In genomic region chr4:119539836-119540532, GRCm38 (mm10) we compare ENCODE assay signal across 8 mouse cellular contexts. TPM values are rescaled to one million over a fixed set of nuclear protein-coding genes. Genes with fewer than 3 reads are reported as not detected.
DNase-seq lines count a peak whose midpoint lies in the region; ATAC-seq lines count a peak whose summit lies in the region.

No protein-coding gene starts in this region.

- under 1% methylated on average over 66 of the region's 76 CpGs for WGBS in embryonic facial prominence, embryonic 13.5 days
- WGBS in heart, embryonic 10.5 days, result under 1% methylated on average over 74 of the region's 76 CpGs
- WGBS in kidney, embryonic 14.5 days, result 0% methylated on average over 42 of the region's 76 CpGs
- WGBS in lung, embryonic 15.5 days, result under 1% methylated on average over 61 of the region's 76 CpGs
- WGBS in neural tube, embryonic 15.5 days, result under 1% methylated on average over 65 of the region's 76 CpGs

- H3K9me3 ChIP-seq in embryonic facial prominence, embryonic 13.5 days, result no peaks in the 10 kb centered on the region
- no peaks in the 10 kb centered on the region for H3K9me3 ChIP-seq in heart, embryonic 10.5 days
- no peaks in the 10 kb centered on the region for H3K9me3 ChIP-seq in kidney, embryonic 14.5 days (ENCODE audit: control insufficient read depth, low read length)
- no peaks in the 10 kb centered on the region for H3K9me3 ChIP-seq in lung, embryonic 15.5 days
- no peaks in the 10 kb centered on the region for H3K9me3 ChIP-seq in neural tube, embryonic 15.5 days (replicated peaks)

- peak; percentile 66 for DNase-seq in adrenal gland, adult 2 months
- DNase-seq in heart, embryonic 10.5 days (ENCODE audit: low spot score), result peak; percentile 78
- DNase-seq in thymus, postnatal 0 days (ENCODE audit: low spot score), result peak; percentile 52

- peak overlapping the region; percentile 97 for H3K27ac ChIP-seq in embryonic facial prominence, embryonic 13.5 days
- H3K27ac ChIP-seq in heart, embryonic 10.5 days, result peak overlapping the region; percentile 99
- H3K27ac ChIP-seq in kidney, embryonic 14.5 days (ENCODE audit: low read depth, low read length), result peak overlapping the region; percentile 97
- H3K27ac ChIP-seq in lung, embryonic 15.5 days, result peak overlapping the region; percentile 97
- H3K27ac ChIP-seq in neural tube, embryonic 15.5 days (replicated peaks), result peak overlapping the region; percentile 99

- H3K27me3 ChIP-seq in embryonic facial prominence, embryonic 13.5 days, result no peaks in the 10 kb centered on the region
- H3K27me3 ChIP-seq in heart, embryonic 10.5 days (ENCODE audit: insufficient read depth, poor library complexity, severe bottlenecking), result no peaks in the 10 kb centered on the region
- H3K27me3 ChIP-seq in kidney, embryonic 14.5 days (ENCODE audit: control insufficient read depth, insufficient read depth, low read length), result no peaks in the 10 kb centered on the region
- no peaks in the 10 kb centered on the region for H3K27me3 ChIP-seq in lung, embryonic 15.5 days
- no peaks in the 10 kb centered on the region for H3K27me3 ChIP-seq in neural tube, embryonic 15.5 days (replicated peaks)

- peak overlapping the region; percentile 76 for H3K4me2 ChIP-seq in embryonic facial prominence, embryonic 13.5 days
- peak overlapping the region; percentile 55 for H3K4me2 ChIP-seq in kidney, embryonic 14.5 days (replicated peaks; ENCODE audit: low read depth, low read length)
- peak overlapping the region; percentile 76 for H3K4me2 ChIP-seq in lung, embryonic 15.5 days
- H3K4me2 ChIP-seq in neural tube, embryonic 15.5 days, result peak overlapping the region; percentile 71

- ATAC-seq in CD4-positive, CD25-positive, alpha-beta regulatory T cell, adult 4 months, result peak; percentile 71
- peak; percentile 81 for ATAC-seq in embryonic facial prominence, embryonic 13.5 days (ENCODE audit: insufficient number of reproducible peaks, insufficient read depth, low FRiP score, low TSS enrichment, low read depth)
- peak; percentile 86 for ATAC-seq in kidney, embryonic 14.5 days (ENCODE audit: low FRiP score, low TSS enrichment)
- peak; percentile 86 for ATAC-seq in lung, embryonic 15.5 days (ENCODE audit: borderline replicate concordance, extremely low read depth, low FRiP score, low TSS enrichment)
- peak; percentile 78 for ATAC-seq in neural tube, embryonic 15.5 days (ENCODE audit: low FRiP score)

- H3K36me3 ChIP-seq in embryonic facial prominence, embryonic 13.5 days, result no peaks in the 10 kb centered on the region
- H3K36me3 ChIP-seq in heart, embryonic 10.5 days, result no peaks in the 10 kb centered on the region
- H3K36me3 ChIP-seq in kidney, embryonic 14.5 days (ENCODE audit: control insufficient read depth, insufficient read depth, low read length), result no peaks in the 10 kb centered on the region
- no peaks in the 10 kb centered on the region for H3K36me3 ChIP-seq in lung, embryonic 15.5 days
- no peaks in the 10 kb centered on the region for H3K36me3 ChIP-seq in neural tube, embryonic 15.5 days

- H3K4me1 ChIP-seq in embryonic facial prominence, embryonic 13.5 days, result peaks cover 20% of the 10 kb centered on the region
- peaks cover 22% of the 10 kb centered on the region for H3K4me1 ChIP-seq in heart, embryonic 10.5 days
- peaks cover 16% of the 10 kb centered on the region for H3K4me1 ChIP-seq in kidney, embryonic 14.5 days (ENCODE audit: control insufficient read depth, insufficient read depth, low read length)
- peaks cover 21% of the 10 kb centered on the region for H3K4me1 ChIP-seq in lung, embryonic 15.5 days
- peaks cover 32% of the 10 kb centered on the region for H3K4me1 ChIP-seq in neural tube, embryonic 15.5 days

- peak overlapping the region; percentile 89 for H3K4me3 ChIP-seq in embryonic facial prominence, embryonic 13.5 days
- H3K4me3 ChIP-seq in heart, embryonic 10.5 days, result peak overlapping the region; percentile 97
- H3K4me3 ChIP-seq in kidney, embryonic 14.5 days (ENCODE audit: low read length), result peak overlapping the region; percentile 94
- H3K4me3 ChIP-seq in lung, embryonic 15.5 days, result peak overlapping the region; percentile 89
- peak overlapping the region; percentile 96 for H3K4me3 ChIP-seq in neural tube, embryonic 15.5 days (replicated peaks)

- peak overlapping the region; percentile 96 for H3K9ac ChIP-seq in embryonic facial prominence, embryonic 13.5 days
- H3K9ac ChIP-seq in kidney, embryonic 14.5 days (ENCODE audit: low read depth, low read length), result peak overlapping the region; percentile 98
- H3K9ac ChIP-seq in lung, embryonic 15.5 days, result peak overlapping the region; percentile 93
- H3K9ac ChIP-seq in neural tube, embryonic 15.5 days (replicated peaks), result peak overlapping the region; percentile 98

RNA-seq across cellular contexts. Expression of gene Frg2f1, which starts 0.7 kb away (rescaled TPM):
- 1 to 10 TPM; 2.3 to 5.2 TPM for polyA plus RNA-seq in CD4-positive, CD25-positive, alpha-beta regulatory T cell, adult 4 months (2017; shearing (Covaris generic))
- total RNA-seq in adrenal gland, adult 2 months (2021), result 1 to 10 TPM; 8.2 to 9.5 TPM
- polyA plus RNA-seq in adrenal gland, adult 2 months (2012; rRNA removed), result 24.8 and 32.4 TPM in 2 replicates
- 5.1 and 5.7 TPM in 2 replicates for polyA plus RNA-seq in embryonic facial prominence, embryonic 13.5 days (2015; fragmentation: Nextera tagmentation; extraction: Ambion mirVana)
- polyA plus RNA-seq in heart, embryonic 10.5 days (2016; fragmentation: Nextera tagmentation; extraction: Ambion mirVana), result 3.2 and 4.6 TPM in 2 replicates
- 2.8 and 5.2 TPM in 2 replicates for polyA plus RNA-seq in kidney, embryonic 14.5 days (2014; fragmentation: Nextera tagmentation; extraction: Ambion mirVana)
- polyA plus RNA-seq in lung, embryonic 15.5 days (2015; fragmentation: Nextera tagmentation; extraction: Ambion mirVana), result 3.0 and 4.3 TPM in 2 replicates
- 9.6 and 12.1 TPM in 2 replicates for polyA plus RNA-seq in neural tube, embryonic 15.5 days (2015; fragmentation: Nextera tagmentation; extraction: Ambion mirVana)
- 3.1 and 4.2 TPM in 2 replicates for polyA plus RNA-seq in thymus, postnatal 0 days (2015; fragmentation: Nextera tagmentation; extraction: Ambion mirVana)

RNA-seq across cellular contexts. Expression of gene Foxj3, which starts 3.2 kb away (rescaled TPM):
- polyA plus RNA-seq in CD4-positive, CD25-positive, alpha-beta regulatory T cell, adult 4 months (2017; shearing (Covaris generic)), result 10 to 100 TPM; 12.5 to 12.6 TPM
- 10 to 100 TPM; 41.8 to 43.6 TPM for total RNA-seq in adrenal gland, adult 2 months (2021)
- polyA plus RNA-seq in adrenal gland, adult 2 months (2012; rRNA removed), result 10.2 and 11.8 TPM in 2 replicates
- 27.1 and 29.6 TPM in 2 replicates for polyA plus RNA-seq in embryonic facial prominence, embryonic 13.5 days (2015; fragmentation: Nextera tagmentation; extraction: Ambion mirVana)
- polyA plus RNA-seq in heart, embryonic 10.5 days (2016; fragmentation: Nextera tagmentation; extraction: Ambion mirVana), result 22.0 and 28.4 TPM in 2 replicates
- polyA plus RNA-seq in kidney, embryonic 14.5 days (2014; fragmentation: Nextera tagmentation; extraction: Ambion mirVana), result 14.2 and 30.2 TPM in 2 replicates
- 21.0 and 22.0 TPM in 2 replicates for polyA plus RNA-seq in lung, embryonic 15.5 days (2015; fragmentation: Nextera tagmentation; extraction: Ambion mirVana)
- 25.4 and 27.4 TPM in 2 replicates for polyA plus RNA-seq in neural tube, embryonic 15.5 days (2015; fragmentation: Nextera tagmentation; extraction: Ambion mirVana)
- polyA plus RNA-seq in thymus, postnatal 0 days (2015; fragmentation: Nextera tagmentation; extraction: Ambion mirVana), result 11.4 and 13.5 TPM in 2 replicates

RNA-seq across cellular contexts. Expression of gene Rimkla, which starts 47.6 kb away (rescaled TPM):
- under 1 TPM in 1 of 2 experiments, not detected in 1; 0.11 TPM for polyA plus RNA-seq in CD4-positive, CD25-positive, alpha-beta regulatory T cell, adult 4 months (2017; shearing (Covaris generic))
- total RNA-seq in adrenal gland, adult 2 months (2021), result under 1 TPM; 0.09 to 0.21 TPM
- 0.11 and 0.28 TPM in 2 replicates for polyA plus RNA-seq in adrenal gland, adult 2 months (2012; rRNA removed)
- polyA plus RNA-seq in embryonic facial prominence, embryonic 13.5 days (2015; fragmentation: Nextera tagmentation; extraction: Ambion mirVana), result 0.61 and 1.2 TPM in 2 replicates
- 4.4 and 8.2 TPM in 2 replicates for polyA plus RNA-seq in heart, embryonic 10.5 days (2016; fragmentation: Nextera tagmentation; extraction: Ambion mirVana)
- 1.4 and 2.3 TPM in 2 replicates for polyA plus RNA-seq in kidney, embryonic 14.5 days (2014; fragmentation: Nextera tagmentation; extraction: Ambion mirVana)
- polyA plus RNA-seq in lung, embryonic 15.5 days (2015; fragmentation: Nextera tagmentation; extraction: Ambion mirVana), result 1.0 and 1.2 TPM in 2 replicates
- 26.6 and 29.9 TPM in 2 replicates for polyA plus RNA-seq in neural tube, embryonic 15.5 days (2015; fragmentation: Nextera tagmentation; extraction: Ambion mirVana)
- 0.21 and 0.25 TPM in 2 replicates for polyA plus RNA-seq in thymus, postnatal 0 days (2015; fragmentation: Nextera tagmentation; extraction: Ambion mirVana)

Comparison
In these comparisons a context has a peak if more than half of its experiments do, and no peak if none do; other contexts are left out.
1. Peak in every context shown above with its lines: DNase-seq, ATAC-seq, H3K4me3 ChIP-seq and H3K27ac ChIP-seq.